Mouse (Mus musculus) ZHBTc4 (cell line): ENCODE results near the gene Sdhaf1.
A peak's percentile ranks its signal among the peaks of the same experiment; 100 is the strongest.

ENCODE experiments used
- DNase-seq: peaks from one replicate; pipeline ENCODE4 v3.0.0-alpha.2; 2011; ENCODE audit warnings: low read depth, low spot score

The Sdhaf1 gene

GRCm38 (mm10) chr7:30325364-30325763 lies 1.7 kb upstream of the Sdhaf1 start:
- DNase-seq, result peak; percentile 88

- no peak for DNase-seq
Measured at GRCm38 (mm10) chr7:30324300-30324944, 727 bp upstream of the Sdhaf1 start.

- DNase-seq, result peak; percentile 32
Measured at GRCm38 (mm10) chr7:30322865-30323264, 830 bp downstream of the Sdhaf1 start.

GRCm38 (mm10) chr7:30322285-30322667 lies 1.4 kb downstream of the Sdhaf1 start:
- DNase-seq, result peak; percentile 98

GRCm38 (mm10) chr7:30321539-30322284 lies 2.0 kb downstream of the Sdhaf1 start, which contains the start of gene E130208F15Rik:
Gene E130208F15Rik, plus strand, starts transcription at chr7:30321740.
- DNase-seq, result peak; percentile 90

- no peak for DNase-seq
Measured at GRCm38 (mm10) chr7:30320946-30321345, 2.7 kb downstream of the Sdhaf1 start.

- DNase-seq, result no peak
Measured at GRCm38 (mm10) chr7:30318142-30318541, 5.6 kb downstream of the Sdhaf1 start.

- no peak for DNase-seq
Measured at GRCm38 (mm10) chr7:30315559-30316529, 7.9 kb downstream of the Sdhaf1 start.

GRCm38 (mm10) chr7:30314721-30315155 lies 9.0 kb downstream of the Sdhaf1 start, which contains the start of gene Syne4:
Gene Syne4, plus strand, starts transcription at chr7:30314807.
- peak; percentile 50 for DNase-seq

GRCm38 (mm10) chr7:30313666-30314320 lies 9.9 kb downstream of the Sdhaf1 start:
- no peak for DNase-seq

- DNase-seq, result no peak
Measured at GRCm38 (mm10) chr7:30310136-30310535, 13.6 kb downstream of the Sdhaf1 start.

GRCm38 (mm10) chr7:30309395-30310129 lies 14.1 kb downstream of the Sdhaf1 start:
- no peak for DNase-seq

GRCm38 (mm10) chr7:30308076-30309005 lies 15.4 kb downstream of the Sdhaf1 start, which contains the start of gene Alkbh6:
Gene Alkbh6, plus strand, starts transcription at chr7:30308717.
- peak; percentile 97 for DNase-seq

GRCm38 (mm10) chr7:30306083-30306779 lies 17.5 kb downstream of the Sdhaf1 start:
- DNase-seq, result peak; percentile 66

- DNase-seq, result peak; percentile 78
Measured at GRCm38 (mm10) chr7:30300914-30301313, 22.8 kb downstream of the Sdhaf1 start.

- peak; percentile 76 for DNase-seq
Measured at GRCm38 (mm10) chr7:30297266-30297665, 26.4 kb downstream of the Sdhaf1 start.

GRCm38 (mm10) chr7:30296816-30297215 lies 26.9 kb downstream of the Sdhaf1 start:
- no peak for DNase-seq

GRCm38 (mm10) chr7:30295103-30295502 lies 28.6 kb downstream of the Sdhaf1 start:
- peak; percentile 70 for DNase-seq

- no peak for DNase-seq
Measured at GRCm38 (mm10) chr7:30294296-30294695, 29.4 kb downstream of the Sdhaf1 start.
